Mouse (Mus musculus) cerebellum, adult 18-20 months (tissue): Measurements from ENCODE around the gene Traf3ip1.
"Not testable (repeated sequence)": the region's sequence is repeated elsewhere in the genome, so short reads cannot be mapped to it uniquely, and the experiment has no call there.

Experiments used
- DNase-seq, 2 experiments: peaks; one replicate each; pipeline ENCODE4 v3.0.0; 2021

Gene Traf3ip1

DNA sequence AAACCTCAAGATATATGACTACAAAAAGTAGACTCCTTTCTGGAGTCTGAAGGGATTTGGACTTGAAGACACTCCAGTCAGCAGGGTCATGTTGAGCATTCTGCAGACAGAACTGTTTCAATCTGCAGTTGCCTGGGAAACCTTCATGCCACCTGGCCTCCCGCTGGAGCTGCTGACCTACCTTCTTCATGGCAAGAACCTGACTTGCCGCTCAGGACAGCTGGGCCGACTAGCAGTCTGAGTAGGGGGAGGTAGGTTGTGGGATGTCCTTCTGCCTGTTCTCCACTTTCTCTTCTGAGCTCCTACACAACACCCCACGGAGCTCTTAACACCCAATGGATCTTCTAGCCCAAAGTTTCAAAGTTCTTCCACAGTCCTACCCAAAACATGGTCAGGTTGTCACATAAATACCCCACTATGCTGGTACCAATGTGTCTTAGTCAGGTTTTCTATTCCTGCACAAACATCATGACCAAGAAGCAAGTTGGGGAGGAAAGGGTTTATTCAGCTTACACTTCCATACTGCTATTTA is 24.5 kb upstream of the Traf3ip1 start:
- no peak for DNase-seq

DNA sequence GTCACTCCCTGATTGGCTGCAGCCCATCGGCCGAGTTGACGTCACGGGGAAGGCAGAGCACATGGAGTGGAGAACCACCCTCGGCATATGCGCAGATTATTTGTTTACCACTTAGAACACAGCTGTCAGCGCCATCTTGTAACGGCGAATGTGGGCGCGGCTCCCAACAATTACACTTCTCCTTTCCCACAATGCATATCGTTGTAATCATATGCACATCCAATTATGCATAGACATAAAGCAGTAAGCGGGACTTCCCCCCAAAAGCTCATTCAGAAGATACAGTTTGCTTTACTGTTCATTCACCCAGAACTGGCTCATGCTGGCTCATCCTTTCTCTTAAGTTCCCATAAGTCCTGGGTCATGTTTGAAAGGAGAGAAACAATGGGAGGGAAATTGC is 16.3 kb upstream of the Traf3ip1 start:
- DNase-seq, result not testable (repeated sequence)

DNA sequence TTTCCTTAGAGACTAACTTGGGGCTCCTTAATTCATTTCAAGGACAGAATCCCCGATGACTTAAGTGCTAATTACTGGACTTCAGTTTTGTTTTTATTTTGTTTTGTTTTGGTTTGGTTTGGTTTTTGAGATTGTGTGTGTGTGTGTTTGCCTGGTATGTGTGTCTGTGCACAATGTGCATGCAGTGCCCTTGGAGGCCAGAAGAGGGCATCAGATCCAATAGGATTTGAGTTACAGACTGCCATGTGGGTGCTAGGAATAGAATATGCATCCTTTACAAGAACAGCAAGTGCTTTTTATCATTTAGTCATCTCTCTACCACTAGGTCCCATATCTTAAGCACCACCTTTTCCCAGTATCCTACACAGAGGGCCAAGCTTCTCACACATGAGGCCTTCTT is 15.5 kb upstream of the Traf3ip1 start:
- DNase-seq, result no peak

DNA sequence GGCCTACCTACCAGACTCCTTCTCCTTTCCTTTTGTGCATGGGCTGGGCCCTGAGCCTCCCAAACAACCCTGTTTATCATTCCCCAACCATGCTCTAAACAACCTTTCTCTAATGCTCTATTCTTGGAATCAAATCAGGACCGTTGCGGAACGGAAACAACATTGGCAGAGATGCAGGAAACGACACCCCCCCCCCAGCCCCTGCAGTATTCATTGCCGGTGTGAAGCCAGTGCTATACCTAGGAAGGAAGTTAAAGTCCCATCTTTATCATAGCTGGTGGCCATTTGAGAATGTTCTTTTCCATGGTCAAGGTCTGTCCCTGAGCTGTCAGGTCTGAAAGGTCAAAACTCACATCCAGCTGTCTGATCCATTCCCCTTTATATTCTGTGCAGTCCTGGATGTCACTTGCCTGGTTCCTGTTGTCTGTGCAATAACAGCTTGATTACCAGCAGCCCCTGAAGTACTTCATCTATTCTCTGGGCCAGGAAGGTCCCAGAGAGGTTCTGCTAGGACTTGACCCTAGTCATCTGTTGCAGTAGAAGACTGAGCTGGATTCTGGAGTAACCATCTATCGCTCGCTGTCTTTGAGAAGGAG is 11.7 kb upstream of the Traf3ip1 start:
- no peak for DNase-seq

DNA sequence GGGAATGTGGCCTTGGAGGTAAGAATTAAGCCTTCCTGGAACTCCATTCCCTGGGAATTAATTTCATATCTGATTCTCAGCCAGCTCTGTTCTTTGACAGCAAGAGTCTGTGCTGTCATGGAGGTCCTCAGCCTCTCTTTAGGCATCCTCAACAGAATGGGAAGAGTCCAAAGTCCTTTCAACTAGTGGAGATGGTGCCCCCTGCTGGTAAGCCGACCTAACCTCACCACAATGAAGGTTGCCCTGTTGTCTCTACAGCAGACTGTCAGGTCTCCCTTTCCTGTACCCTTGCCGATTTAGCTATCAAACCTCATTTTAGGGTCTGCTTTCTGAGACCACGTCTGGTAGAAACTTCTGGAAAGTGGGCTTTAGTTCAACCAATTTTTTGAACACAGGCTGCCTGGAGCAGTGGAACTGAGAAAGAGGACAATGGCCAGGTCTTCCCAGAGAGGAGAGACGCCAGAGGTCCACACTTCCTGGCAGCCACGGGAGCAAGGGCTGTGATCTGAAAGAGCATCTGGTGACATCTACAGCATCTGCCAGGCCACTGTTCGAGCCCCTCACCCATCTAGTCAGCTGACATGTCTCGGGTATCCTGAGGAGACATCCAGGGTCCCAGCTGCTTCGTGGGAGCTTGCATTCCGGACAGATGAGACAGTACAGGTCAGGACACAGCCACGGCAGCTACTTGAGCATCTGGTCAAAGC is 11.0 kb upstream of the Traf3ip1 start:
- peak; percentile 84 for DNase-seq

DNA sequence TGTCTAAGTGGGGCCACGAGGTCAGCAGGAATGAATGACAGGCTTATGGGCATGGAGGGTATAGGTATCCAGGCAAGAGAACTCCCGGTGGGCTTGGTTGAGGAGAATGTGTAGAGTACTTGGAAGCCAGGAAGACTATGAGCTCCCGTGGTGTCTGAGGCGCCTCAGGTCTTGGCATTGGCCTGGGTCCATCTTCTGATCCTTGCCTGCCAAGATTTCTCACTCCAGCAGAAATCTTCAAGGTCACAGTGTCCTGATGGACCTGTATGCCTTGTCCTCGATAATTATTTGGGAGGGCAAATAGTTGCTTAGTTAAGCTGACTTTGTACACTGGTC is 10.5 kb upstream of the Traf3ip1 start:
- no peak for DNase-seq

DNA sequence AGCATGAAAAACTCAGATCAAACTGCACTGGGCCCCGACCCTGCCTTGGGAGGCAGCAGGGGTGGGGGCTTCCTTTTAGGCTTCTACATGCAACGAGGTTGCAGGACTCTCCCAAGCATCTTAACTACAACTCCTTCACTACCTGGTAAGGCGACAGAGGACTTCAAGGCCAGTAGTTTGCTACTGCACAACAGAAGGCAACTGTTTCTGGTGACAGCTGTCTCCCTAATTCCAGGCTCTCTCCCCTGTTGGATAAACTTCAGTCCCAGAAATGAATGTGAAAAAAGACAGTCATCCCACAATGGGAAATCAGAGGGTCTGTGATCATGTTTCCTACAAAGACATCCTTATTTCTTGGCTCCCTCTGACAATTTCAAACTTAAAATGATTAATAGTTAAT is 9.0 kb upstream of the Traf3ip1 start:
- no peak for DNase-seq

DNA sequence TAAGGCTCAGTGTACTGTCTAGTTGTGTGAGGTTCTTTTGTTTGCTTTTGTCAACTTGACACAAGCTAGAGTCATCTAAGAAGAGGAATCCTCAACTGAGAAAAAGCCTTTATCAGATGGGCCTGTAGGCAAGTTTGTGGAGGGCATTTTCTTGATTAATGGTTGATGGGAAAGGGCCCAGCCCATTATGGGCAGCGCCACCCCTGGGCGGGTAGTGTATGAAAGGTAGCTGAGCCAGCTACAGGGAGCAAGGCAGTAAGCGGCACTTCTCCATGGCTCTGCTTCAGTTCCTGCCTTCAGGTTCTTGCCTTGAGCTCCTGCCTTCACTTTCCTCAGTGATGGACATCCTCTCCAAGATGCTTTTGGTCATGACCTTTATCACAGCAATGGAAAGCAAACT is 8.3 kb upstream of the Traf3ip1 start:
- DNase-seq, result no peak

DNA sequence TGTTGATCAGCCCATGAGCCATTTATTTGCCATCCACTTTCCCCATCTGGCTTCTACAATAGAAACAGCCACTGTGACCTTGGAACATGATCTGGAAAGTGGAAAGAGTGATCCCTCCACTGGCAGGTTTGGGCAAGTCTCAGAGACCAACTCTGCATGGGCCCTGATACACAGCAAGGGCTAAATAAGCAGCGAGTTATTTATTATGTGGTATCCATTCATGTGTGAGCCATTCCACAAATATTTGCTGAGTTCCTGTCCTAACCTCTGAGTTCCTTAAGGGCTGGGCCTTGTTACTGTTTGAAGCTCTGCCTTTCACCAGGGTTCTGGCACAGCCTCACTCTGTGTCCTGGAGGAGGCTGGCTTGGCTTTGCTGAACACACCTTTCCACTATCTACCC is 4.1 kb upstream of the Traf3ip1 start:
- no peak for DNase-seq

DNA sequence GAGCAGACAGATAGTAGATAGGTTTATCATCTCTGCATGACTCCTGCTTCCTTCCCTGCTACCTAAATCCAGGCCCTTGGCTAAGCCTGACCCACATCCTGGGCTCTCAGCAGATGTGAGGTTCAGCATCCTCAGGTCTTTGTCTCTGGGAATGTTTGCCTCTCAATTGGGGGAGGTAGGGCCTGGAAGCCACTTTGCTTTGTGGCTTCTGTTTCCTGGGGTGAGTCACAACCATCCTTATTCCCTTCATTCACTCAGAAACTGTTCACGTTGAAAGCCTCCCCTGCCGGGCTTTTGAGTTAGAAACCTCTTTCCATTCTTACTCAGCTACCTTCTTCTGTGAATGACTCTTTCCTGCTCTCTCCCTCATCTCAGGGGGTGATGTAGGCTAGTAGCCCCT is 1.7 kb upstream of the Traf3ip1 start:
- DNase-seq, result no peak

DNA sequence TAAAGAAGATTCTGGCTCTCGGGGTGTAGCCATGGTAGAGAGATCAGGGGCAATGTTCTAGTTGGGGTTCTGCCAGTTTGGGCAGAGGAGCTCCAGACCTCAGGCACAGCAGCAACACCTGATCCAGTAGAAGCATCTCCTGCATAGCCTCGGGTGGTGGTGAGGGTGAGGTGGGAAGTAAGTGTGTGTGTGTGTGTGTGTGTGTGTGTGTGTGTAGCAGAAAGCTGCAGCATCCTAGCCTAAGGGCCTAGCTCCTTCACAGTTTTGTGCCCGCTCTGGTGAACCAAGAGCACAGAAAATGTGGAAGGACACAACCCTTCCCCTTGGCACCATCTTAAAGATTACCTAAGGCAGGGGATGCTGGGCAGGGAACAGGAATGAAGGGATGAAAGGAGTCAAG is 509 bp upstream of the Traf3ip1 start:
- peak in 1 of 2 experiments; percentile 10 for DNase-seq

DNA sequence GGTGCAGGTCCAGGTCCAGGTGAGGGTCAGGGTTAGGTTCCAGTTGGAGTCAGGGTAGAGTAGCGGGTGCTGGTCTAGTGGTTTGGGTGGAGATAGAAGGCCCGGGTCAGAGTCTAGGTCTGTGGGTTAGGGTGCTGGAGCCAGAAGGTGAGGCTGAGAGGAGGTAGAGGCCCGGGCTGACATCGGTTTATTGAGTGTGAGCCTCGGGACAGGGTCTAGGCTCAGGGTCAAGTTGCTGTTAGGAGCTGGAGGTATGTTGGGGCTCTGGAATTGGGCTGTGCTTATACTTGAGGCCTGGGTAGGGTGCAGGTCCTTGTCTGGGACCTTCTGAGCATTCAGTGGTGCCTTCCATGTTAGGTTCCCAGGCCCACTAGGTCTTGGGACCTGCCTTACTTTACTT is 874 bp downstream of the Traf3ip1 start:
- DNase-seq, result no peak

DNA sequence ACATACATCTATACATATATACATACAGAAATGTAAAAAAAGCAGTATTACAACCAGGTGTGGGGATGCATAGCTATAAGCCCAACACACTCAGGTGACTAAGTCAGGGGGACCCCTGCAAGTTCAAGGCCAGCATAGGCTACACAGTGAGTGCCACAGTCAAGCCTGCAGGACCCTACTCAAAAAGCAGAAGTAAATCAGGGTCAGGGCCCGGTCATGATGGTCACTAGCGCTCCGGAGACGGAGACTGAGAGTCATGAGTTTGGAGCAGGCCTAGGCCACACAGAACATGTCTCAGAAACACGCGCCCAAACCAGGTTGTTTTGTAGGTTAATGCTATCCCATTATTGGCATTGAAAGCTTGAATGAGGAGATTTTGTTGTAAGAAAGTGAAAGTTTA is 4.1 kb downstream of the Traf3ip1 start:
- DNase-seq, result no peak

DNA sequence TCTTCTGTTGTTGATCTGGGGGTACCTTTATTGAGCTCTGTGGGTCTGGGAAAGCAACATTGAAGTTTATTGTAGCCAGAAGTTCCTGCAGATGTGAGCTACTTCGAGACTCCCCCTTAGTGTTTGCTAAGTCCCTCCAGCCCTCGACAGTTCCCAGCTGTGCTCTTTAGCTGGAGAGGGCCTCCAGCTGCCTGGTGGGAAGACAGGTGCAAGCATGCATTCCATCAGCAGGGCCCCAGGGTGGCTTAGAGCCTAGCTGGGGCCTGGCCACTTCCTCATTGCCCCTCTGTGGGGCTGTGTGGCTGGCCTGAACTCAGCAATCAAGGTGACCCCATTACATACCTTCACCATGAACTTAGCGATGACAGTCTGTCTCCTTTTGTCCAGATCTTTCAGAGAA is 10.2 kb downstream of the Traf3ip1 start:
- no peak for DNase-seq

DNA sequence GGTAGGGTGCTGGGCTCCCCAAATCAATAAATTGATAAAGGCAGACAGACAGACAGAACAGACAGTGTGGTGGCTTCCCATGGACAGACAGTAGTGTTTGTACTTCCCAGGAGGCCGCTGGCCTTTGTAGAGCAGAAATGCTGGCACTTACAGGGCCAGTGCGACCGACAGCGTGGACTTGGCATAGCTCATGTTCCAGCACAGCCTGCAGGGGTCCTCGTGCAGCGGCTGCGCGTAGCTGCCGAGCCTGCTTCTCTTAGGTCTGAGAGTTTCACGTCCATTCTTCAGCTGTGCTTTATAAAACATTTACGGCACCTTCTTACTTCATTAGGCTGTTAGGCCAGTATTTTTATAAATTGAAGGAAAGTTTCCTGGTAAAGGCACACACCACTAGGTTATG is 20.5 kb downstream of the Traf3ip1 start:
- no peak for DNase-seq

DNA sequence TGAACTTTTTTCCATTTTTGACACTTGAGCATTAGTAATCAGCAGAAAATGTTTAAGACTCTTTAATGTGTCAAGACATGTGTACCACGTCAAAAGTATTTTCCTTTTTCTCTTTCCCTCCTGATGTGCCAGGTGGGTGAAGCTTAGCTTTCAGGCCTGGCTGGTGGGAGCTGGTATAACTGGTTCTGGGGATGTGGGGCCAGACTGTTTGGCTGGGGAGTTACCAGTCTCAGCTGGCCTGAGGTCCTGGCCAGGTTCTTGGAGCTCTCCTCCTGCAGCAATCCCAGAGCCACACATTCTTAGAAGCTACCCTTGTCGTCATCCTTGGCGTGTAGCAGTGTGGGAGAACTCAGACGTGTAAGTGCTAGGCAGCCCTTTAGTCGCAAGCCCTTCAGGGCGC is 21.2 kb downstream of the Traf3ip1 start:
- DNase-seq, result no peak

DNA sequence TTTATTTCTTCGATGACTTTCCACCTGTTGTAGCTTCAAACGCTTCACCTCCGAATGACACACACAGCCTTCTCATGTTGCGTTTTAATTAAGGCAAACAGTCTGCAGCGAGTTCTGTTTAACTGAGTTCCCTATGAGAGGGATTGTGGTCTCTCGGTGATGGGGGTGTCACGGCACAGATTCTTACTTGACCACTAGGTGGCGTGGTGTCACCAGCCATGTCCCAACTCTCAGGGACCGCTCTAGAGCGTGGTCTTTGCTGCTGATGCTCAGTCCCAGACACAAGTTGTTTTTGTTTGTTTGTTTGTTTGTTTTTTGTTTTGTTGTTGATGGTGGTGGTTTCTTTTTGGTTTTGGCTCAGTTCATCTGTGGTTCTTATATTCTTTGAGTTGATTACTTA is 29.3 kb downstream of the Traf3ip1 start:
- peak; percentile 55 to 66 for DNase-seq

DNA sequence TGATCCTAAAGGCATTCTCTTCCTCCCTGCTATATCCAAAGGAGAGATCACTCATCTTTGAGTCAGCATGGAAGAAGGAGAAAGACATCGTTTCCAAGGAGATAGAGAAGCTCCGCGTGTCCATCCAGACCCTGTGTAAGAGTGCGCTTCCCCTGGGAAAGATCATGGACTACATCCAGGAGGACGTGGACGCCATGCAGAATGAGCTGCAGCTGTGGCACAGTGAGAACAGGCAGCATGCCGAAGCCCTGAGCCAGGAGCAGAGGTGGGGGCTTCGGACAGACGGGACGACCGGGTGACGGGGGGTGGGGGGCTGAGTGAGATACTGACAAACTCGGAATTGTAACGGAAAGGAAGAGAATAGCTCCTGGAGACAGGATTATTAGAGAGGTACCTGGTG is 31.4 kb downstream of the Traf3ip1 start:
- DNase-seq, result no peak

DNA sequence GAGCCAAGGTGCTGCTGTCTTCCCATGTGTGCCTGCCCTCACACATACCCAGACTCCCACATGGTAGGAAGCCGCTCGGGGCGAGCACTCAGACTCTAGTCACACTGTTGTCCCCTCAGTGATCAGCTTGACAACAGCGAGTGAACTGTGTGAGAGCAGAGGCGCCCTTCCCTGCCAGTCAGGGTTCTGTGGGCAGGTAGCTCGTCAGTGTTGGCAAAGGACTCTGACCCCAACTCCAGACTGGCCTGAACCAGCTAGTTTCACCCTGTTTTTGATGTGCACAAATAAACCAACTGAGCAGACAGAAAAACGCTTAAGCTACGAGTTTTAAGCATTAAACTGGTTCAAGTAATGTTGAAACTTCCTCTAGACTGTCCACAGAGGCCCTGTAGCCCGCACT is 35.7 kb downstream of the Traf3ip1 start:
- no peak for DNase-seq

DNA sequence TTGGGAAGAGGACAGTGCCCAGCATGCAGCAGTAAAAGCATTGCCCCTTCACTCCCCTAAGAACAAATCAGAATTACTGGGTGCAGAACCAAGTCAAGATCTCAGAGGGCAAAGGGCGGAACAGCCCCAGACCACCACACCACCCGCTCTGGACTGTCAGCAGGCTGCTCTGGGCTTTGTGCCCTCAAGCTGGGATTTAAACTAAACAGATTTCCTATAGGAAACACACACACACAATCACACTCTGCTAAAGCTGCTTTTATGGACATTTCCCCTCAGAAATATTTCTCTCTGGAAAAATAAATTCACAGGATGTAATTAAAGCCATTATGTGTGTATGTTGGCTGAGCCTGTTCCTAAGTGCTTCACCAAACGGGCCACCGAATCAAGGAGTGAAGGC is 37.8 kb downstream of the Traf3ip1 start:
- DNase-seq, result no peak

DNA sequence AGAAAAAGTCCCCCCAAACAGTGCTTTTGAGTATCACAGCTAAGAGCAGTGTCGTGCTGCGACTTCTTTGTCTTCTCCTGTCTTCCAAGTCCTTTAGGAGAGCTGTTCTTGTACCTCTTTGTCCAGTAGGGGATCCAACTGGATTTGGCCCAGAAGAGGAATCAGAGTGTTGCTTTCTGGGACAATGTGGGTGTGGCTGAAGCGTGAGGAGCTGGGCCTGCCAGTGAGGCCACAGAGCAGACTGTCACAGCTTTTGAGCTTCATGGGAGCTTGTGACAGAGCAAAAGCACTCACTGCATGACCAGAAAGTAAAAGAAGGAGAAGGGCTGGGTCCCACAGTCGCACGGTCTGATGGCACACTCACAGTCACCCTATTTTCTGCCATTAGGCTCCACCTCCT is 38.4 kb downstream of the Traf3ip1 start:
- no peak for DNase-seq

DNA sequence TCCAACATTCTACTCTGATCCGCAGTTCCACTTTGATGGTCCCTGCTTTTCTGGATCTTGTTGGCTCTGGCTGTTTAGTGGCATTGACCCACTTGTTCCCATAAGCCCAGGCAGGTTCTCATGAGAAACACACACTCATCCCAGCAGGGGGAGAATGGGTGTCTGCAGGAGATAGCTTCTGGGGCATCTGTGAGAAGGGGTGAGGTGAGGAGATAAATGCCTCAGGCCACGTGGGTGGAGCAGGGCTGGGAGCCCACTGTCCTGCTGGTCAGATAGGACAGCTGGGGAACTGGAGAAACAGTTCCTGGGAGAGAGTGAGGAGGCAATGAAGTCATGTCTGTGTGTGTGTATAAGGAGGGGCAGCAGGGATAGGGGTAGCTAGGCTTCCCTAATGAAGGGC is 39.0 kb downstream of the Traf3ip1 start:
- no peak for DNase-seq

DNA sequence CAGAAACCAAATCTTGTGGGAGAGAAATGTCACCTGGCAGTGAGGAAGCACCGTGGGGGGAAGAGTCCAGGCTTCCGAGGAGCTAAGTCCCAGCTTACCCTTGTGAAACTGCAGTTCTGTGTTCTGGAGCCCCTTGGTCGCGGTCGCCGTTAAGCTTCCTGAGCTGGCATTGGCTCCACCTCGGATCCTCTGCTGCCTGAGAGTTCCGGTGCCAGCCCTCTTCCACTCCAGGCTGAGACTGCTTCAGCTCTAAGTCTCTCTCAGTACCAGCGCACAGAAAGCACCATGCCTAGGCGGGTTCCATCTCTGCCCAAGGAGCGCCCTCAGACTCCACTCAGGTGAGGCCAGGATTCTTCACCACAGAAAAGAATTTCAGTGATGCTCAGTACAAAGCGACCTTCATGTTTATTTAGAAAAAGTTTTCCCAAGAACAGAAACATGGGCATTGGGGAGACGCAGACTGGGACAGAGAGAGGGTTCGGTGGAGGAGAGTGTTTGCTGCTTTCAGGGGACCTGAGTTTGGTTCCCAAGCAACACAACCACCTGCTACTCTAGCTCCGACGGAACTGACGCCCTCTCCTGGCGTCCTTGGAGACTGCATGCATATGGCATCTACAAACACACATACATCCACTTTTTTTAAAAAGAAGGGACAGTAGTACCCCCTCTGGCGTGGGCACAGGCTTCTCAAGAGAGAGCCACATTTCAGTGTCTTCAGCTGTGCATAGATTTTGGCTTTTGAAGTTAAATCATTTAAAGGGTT is 39.7 kb downstream of the Traf3ip1 start:
- no peak for DNase-seq
